Mouse (Mus musculus) G1E (cell line): Measurements from ENCODE around the gene Arl15.

ENCODE experiments used
- CTCF ChIP-seq: IDR thresholded peaks from 2 replicates; pipeline ENCODE4 v1.5.1; 2012; ENCODE audit warnings: low read depth, low read length, inconsistent platforms, mixed read lengths
- GATA1 ChIP-seq: IDR thresholded peaks from 2 replicates; pipeline ENCODE4 v1.6.1; 2012; ENCODE audit warnings: borderline replicate concordance, low read length, inconsistent platforms, mixed read lengths
- GATA2 ChIP-seq: IDR thresholded peaks from 2 replicates; pipeline ENCODE4 v1.6.1; 2012; ENCODE audit warnings: low read depth, low read length, inconsistent platforms, borderline replicate concordance
- POLR2AphosphoS5 ChIP-seq: IDR thresholded peaks from 2 replicates; pipeline ENCODE4 v1.6.1; 2012; ENCODE audit warnings: low read depth, low read length, inconsistent platforms; ENCODE audit not compliant: insufficient replicate concordance
- TAL1 ChIP-seq: conservative IDR thresholded peaks from 2 replicates; pipeline ENCODE4 v1.6.1; 2012; ENCODE audit warnings: low read depth, low read length, inconsistent platforms, mixed read lengths

DNA sequence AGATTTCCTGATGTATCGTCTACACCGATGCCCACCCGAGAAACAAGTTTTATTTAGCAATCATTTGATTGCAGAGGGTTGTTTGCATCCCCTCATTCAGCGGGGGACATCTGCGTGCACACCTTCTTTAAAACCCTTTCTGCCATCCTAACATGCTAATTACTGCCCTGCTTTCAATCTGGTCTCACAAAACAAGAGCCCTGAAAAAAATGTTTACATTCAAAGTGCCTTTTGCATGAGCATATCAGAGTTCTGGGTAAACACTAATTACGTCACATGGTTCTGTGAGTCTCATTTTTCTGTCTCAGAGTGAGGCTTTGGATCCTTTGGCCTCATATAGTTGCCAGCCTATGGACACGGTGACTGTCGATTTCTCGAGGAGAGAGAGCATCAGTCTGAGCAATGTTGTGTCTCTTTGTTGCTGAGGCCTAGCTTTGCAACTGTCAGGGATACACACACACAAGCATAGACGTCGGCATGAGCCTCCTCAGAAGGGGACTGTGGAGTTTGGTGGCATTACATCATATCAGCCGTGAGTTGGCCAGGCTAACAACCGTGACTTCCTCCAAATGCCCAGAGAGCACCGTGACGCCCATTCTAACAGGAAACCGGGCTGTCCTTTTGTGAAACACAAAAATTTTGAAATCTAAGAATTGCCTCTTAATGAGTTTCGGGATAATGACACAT lies 283.4 kb downstream of the Arl15 start:
- no peak for TF ChIP-seq GATA1
- TF ChIP-seq CTCF, result no peak
- no peak for TF ChIP-seq POLR2AphosphoS5
- TF ChIP-seq TAL1, result no peak
- no peak for TF ChIP-seq GATA2
